Mouse (Mus musculus): ENCODE measurements around the gene 1700067P10Rik.

Gene 1700067P10Rik

GRCm38 (mm10) chr17:48096321-48096720 lies 7.2 kb downstream of the 1700067P10Rik start:
- no peak for DNase-seq

- DNase-seq, result peak; percentile 41
Measured at GRCm38 (mm10) chr17:48097011-48097742, 8.1 kb downstream of the 1700067P10Rik start.

DNA sequence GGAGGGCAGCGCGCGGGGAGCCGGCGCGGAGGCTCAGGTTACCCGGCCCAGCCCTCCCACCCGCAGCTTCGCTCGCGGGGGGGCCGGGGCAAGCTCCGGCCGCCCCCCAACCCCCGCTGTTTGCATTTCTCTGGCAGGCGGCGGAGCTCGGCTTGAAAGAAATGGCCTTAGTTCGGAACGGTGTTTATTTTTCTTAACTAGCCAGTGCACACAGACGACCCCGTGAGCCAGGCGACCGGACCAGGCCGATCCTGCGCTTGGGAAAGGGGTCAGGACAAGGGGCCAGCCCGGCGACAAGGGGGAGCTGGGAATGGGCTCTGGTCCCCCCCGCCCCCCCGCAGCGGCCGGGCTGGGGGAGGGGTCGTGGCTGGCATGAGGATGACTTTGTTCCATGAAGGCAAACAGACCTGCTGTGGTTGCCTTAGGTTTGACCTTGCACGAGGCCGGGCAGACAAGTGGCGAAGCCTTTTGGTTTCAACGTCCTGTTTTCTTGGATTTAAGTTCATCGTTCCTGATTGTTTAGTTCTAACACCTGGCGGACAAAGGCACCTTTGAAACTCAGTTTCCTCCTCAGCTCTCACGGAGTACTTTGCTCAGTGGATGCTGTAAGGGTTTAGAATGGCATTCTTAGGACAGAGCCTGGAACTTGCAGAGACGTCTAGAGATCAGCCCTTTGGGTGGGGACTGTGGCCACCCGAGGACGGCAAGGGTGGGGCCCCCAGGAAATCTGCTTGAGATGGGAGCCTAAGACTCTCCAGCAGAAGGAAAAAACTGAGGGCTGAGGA lies 8.8 kb downstream of the 1700067P10Rik start:
- DNase-seq, result no peak

GRCm38 (mm10) chr17:48098528-48098890 lies 9.4 kb downstream of the 1700067P10Rik start:
- no peak for DNase-seq

GRCm38 (mm10) chr17:48099312-48099711 lies 10.2 kb downstream of the 1700067P10Rik start:
- no peak for DNase-seq

DNA sequence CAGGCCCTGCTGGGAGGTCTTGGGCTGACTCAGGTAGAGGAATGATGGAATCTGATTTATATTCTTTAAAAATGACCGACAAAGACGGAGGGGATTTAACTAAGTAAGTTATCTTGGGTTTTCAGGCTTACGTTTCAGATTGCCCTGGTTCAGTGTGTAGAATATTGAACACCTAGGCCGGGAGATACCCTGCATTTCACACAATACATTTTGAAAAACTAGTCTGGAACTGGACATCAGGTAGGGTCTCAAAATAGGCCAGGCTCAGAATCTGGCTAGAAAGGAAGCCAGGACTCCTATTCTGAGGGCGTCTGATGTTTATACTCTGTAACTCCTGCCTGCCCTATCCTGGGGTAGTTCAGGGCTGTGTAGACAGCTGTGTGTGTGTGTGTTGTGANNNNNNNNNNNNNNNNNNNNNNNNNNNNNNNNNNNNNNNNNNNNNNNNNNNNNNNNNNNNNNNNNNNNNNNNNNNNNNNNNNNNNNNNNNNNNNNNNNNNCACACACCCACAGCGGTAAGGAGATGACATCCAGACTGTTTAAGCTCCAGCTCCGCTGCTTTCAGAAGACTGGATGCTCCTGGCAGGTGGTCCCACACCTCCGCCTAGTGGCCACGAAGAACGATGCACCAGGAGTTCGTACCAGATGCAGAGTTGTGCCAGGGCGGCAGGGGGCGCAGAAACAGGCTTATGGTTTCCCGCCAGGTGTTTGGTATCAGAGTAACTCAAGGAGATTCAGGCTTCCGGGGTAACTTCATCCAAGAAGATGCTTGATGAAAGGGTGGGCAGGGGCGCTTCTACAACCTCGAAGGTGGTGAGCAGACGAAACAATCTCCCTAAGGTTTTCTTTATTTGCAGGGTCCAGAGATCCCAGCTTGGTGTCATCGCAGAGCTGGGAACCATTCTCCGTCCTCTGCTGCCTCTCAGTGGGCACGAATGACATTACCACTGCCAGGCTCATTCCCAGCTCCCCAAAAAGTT lies 11.6 kb downstream of the 1700067P10Rik start:
- peak; percentile 84 for DNase-seq

- DNase-seq, result no peak
Measured at GRCm38 (mm10) chr17:48107333-48107732, 18.2 kb downstream of the 1700067P10Rik start.

GRCm38 (mm10) chr17:48107862-48108261 lies 18.7 kb downstream of the 1700067P10Rik start:
- DNase-seq, result no peak

- DNase-seq, result no peak
Measured at GRCm38 (mm10) chr17:48108520-48108919, 19.4 kb downstream of the 1700067P10Rik start.

GRCm38 (mm10) chr17:48110547-48111287 lies 21.6 kb downstream of the 1700067P10Rik start:
- peak; percentile 39 for DNase-seq

GRCm38 (mm10) chr17:48118570-48118969 lies 29.5 kb downstream of the 1700067P10Rik start:
- no peak for DNase-seq

GRCm38 (mm10) chr17:48119656-48120055 lies 30.5 kb downstream of the 1700067P10Rik start:
- DNase-seq, result peak; percentile 77

- DNase-seq, result no peak
Measured at GRCm38 (mm10) chr17:48120456-48120855, 31.3 kb downstream of the 1700067P10Rik start.

GRCm38 (mm10) chr17:48132810-48133209 lies 43.7 kb downstream of the 1700067P10Rik start:
- DNase-seq, result no peak

Data from right cerebral cortex, postnatal 14 days (tissue).